Mouse (Mus musculus) CH12.LX (cell line): ENCODE measurements at regions not wholly inside any gene's neighbourhood (a gene's known extent, or its start where the extent isn't known, plus 50 kb on each side); places are given as distances from the start of the nearest gene placed in this dataset.

Source experiments
- DNase-seq: peaks from one replicate; pipeline ENCODE4 v3.0.0-alpha.2; 2013; ENCODE audit errors: extremely low read depth
- H3K27ac ChIP-seq: 2 replicates; pipeline ENCODE4 v1.5.1; 2012; ENCODE audit warnings: low read depth, mild to moderate bottlenecking, control low read depth, moderate library complexity; ENCODE audit not compliant: insufficient read depth
- H3K27me3 ChIP-seq: replicated peaks from 2 replicates; pipeline ENCODE3; 2012; ENCODE audit warnings: inconsistent platforms
- H3K36me3 ChIP-seq, 2 experiments: replicated peaks in 1 of 2; 2 replicates each; pipeline versions ENCODE3 to v1.6.1; 2012; ENCODE audit warnings: inconsistent platforms in 1 of 2, low read length in 1 of 2, mild to moderate bottlenecking in 1 of 2, mixed read lengths in 1 of 2, moderate library complexity in 1 of 2; ENCODE audit not compliant: control insufficient read depth in 1 of 2, insufficient read depth in 1 of 2
- H3K4me1 ChIP-seq, 2 experiments: 2 replicates each; pipeline ENCODE4 v1.6.1; 2012; ENCODE audit warnings: inconsistent platforms in 1 of 2, moderate library complexity in 1 of 2; ENCODE audit not compliant: insufficient read depth in 2 of 2, control insufficient read depth in 1 of 2
- H3K4me2 ChIP-seq: 2 replicates; pipeline ENCODE4 v1.6.1; 2012; ENCODE audit warnings: low read depth, mild to moderate bottlenecking, control low read depth; ENCODE audit not compliant: poor library complexity, insufficient read depth, severe bottlenecking
- H3K4me3 ChIP-seq, 3 experiments: fragments of 150-350 bp in 1 of 3; sonication (generic) in 1 of 3; replicated peaks in 1 of 3; 2 replicates each; pipeline versions ENCODE3 to v1.5.1; 2011 to 2012; ENCODE audit warnings: low read depth in 2 of 3, low read length in 2 of 3, mild to moderate bottlenecking in 2 of 3, moderate library complexity in 2 of 3, control low read depth in 1 of 3, improper control_type of control experiment in 1 of 3, inconsistent platforms in 1 of 3, mixed read lengths in 1 of 3; ENCODE audit not compliant: poor library complexity in 1 of 3
- H3K79me2 ChIP-seq: replicated peaks from 2 replicates; pipeline ENCODE4 v1.6.1; 2012; ENCODE audit warnings: mild to moderate bottlenecking, moderate library complexity; ENCODE audit not compliant: control insufficient read depth, poor library complexity, insufficient read depth, severe bottlenecking; ENCODE audit errors: extremely low read depth
- H3K9ac ChIP-seq: 2 replicates; pipeline ENCODE4 v1.6.1; 2012; ENCODE audit warnings: low read depth, mild to moderate bottlenecking, control low read depth, moderate library complexity; ENCODE audit not compliant: insufficient read depth
- H3K9me3 ChIP-seq: replicated peaks from 2 replicates; pipeline ENCODE3; 2012; ENCODE audit warnings: low read length, inconsistent platforms, mixed read lengths
- BHLHE40 ChIP-seq: IDR thresholded peaks from 2 replicates; pipeline ENCODE4 v1.6.1; 2011; ENCODE audit warnings: mild to moderate bottlenecking, low read depth, low read length, improper control_type of control experiment
- CHD1 ChIP-seq: IDR thresholded peaks from 2 replicates; pipeline ENCODE4 v1.6.1; 2012; ENCODE audit warnings: low read depth, low read length, improper control_type of control experiment, inconsistent platforms
- CHD2 ChIP-seq: IDR thresholded peaks from 2 replicates; pipeline ENCODE4 v1.6.1; 2011; ENCODE audit warnings: low read length, improper control_type of control experiment
- CTCF ChIP-seq, 2 experiments: IDR thresholded peaks in 1 of 2; conservative IDR thresholded peaks in 1 of 2; 2 replicates each; pipeline ENCODE4 v1.5.1; 2011 to 2012; ENCODE audit warnings: low read depth in 2 of 2, low read length in 2 of 2, improper control_type of control experiment in 1 of 2, inconsistent platforms in 1 of 2, mild to moderate bottlenecking in 1 of 2, moderate library complexity in 1 of 2
- E2F4 ChIP-seq: IDR thresholded peaks from 2 replicates; pipeline ENCODE4 v1.6.1; 2011; ENCODE audit warnings: low read depth, low read length, improper control_type of control experiment; ENCODE audit not compliant: insufficient replicate concordance
- ETS1 ChIP-seq: conservative IDR thresholded peaks from 2 replicates; pipeline ENCODE4 v1.6.1; 2012; ENCODE audit warnings: low read depth, mild to moderate bottlenecking, inconsistent platforms, low read length, improper control_type of control experiment, moderate library complexity
- HCFC1 ChIP-seq: IDR thresholded peaks from 2 replicates; pipeline ENCODE4 v1.6.1; 2012; ENCODE audit warnings: low read depth, mild to moderate bottlenecking, inconsistent platforms, low read length, improper control_type of control experiment
- KAT2A ChIP-seq: IDR thresholded peaks from 2 replicates; pipeline ENCODE4 v1.6.1; 2012; ENCODE audit warnings: low read length, improper control_type of control experiment, inconsistent platforms; ENCODE audit not compliant: insufficient replicate concordance
- MAFK ChIP-seq: IDR thresholded peaks from 2 replicates; pipeline ENCODE4 v1.6.1; 2011; ENCODE audit warnings: low read length, improper control_type of control experiment; ENCODE audit not compliant: insufficient replicate concordance
- MAZ ChIP-seq: IDR thresholded peaks from 2 replicates; pipeline ENCODE4 v1.6.1; 2012; ENCODE audit warnings: low read depth, mild to moderate bottlenecking, inconsistent platforms, low read length, improper control_type of control experiment, moderate library complexity
- NELFE ChIP-seq: IDR thresholded peaks from 2 replicates; pipeline ENCODE4 v1.6.1; 2011; ENCODE audit warnings: low read depth, low read length, improper control_type of control experiment
- POLR2AphosphoS2 ChIP-seq: IDR thresholded peaks from 2 replicates; pipeline ENCODE4 v1.6.1; 2011; ENCODE audit warnings: low read depth, low read length, improper control_type of control experiment
- RAD21 ChIP-seq: IDR thresholded peaks from 2 replicates; pipeline ENCODE4 v1.6.1; 2011; ENCODE audit warnings: low read depth, mild to moderate bottlenecking, low read length, improper control_type of control experiment, moderate library complexity
- TBP ChIP-seq: conservative IDR thresholded peaks from 2 replicates; pipeline ENCODE4 v1.6.1; 2011; ENCODE audit warnings: low read depth, low read length, improper control_type of control experiment
- TCF12 ChIP-seq: IDR thresholded peaks from 2 replicates; pipeline ENCODE4 v1.6.1; 2014; ENCODE audit warnings: low read depth, mild to moderate bottlenecking, inconsistent platforms, low read length, improper control_type of control experiment
- USF1 ChIP-seq: IDR thresholded peaks from 2 replicates; pipeline ENCODE4 v1.6.1; 2014; ENCODE audit warnings: low read depth, mild to moderate bottlenecking, inconsistent platforms, low read length, improper control_type of control experiment
- USF2 ChIP-seq: conservative IDR thresholded peaks from 2 replicates; pipeline ENCODE4 v1.6.1; 2011; ENCODE audit warnings: low read depth, low read length, improper control_type of control experiment
- ZC3H11A ChIP-seq: IDR thresholded peaks from 2 replicates; pipeline ENCODE4 v1.6.1; 2012; ENCODE audit warnings: low read depth, mild to moderate bottlenecking, inconsistent platforms, low read length, improper control_type of control experiment
- ZKSCAN1 ChIP-seq: IDR thresholded peaks from 2 replicates; pipeline ENCODE4 v1.6.1; 2012; ENCODE audit warnings: low read depth, inconsistent platforms, low read length, improper control_type of control experiment, borderline replicate concordance
- dilution Hi-C: fragments of 300-500 bp; cut with MboI; formaldehyde crosslinking; loops from 2 replicates; pipeline ENCODE4 v1.14.3; 2020; ENCODE audit warnings: low sequenced_read_pairs; ENCODE audit not compliant: extremely low pct_unique_long_range_greater_than_20kb, extremely low pct_ligation_motif_present
- in situ Hi-C: fragments of 300-500 bp; cut with MboI; formaldehyde crosslinking; loops from 3 replicates; pipeline ENCODE4 v1.14.3; 2019; ENCODE audit warnings: low sequenced_read_pairs, low pct_ligation_motif_present, low pct_unique_long_range_greater_than_20kb, mixed read lengths

GRCm38 (mm10) chr2:38439191-38439590 is 72.3 kb upstream of the Nek6 start:
- Histone ChIP-seq H3K9ac (no peak overlapping the region), H3K79me2 (no peaks in the 10 kb centered on the region), H3K27me3 (no peaks in the 10 kb centered on the region), H3K4me1 (peaks cover 0 to 4% of the 10 kb centered on the region in 2 experiments; a peak in 1 of 4 replicates), H3K36me3 (no peaks in the 10 kb centered on the region), H3K4me2 (no peak overlapping the region), H3K4me3 (no peak overlapping the region), H3K27ac (no peak overlapping the region), H3K9me3 (no peaks in the 10 kb centered on the region)
- no peak for TF ChIP-seq CTCF (conservative IDR thresholded peaks at IDR 0.05 in 1 of 2, IDR thresholded peaks at IDR 0.05 in 1 of 2; ENCODE audit: low read depth in 2 of 2, low read length in 2 of 2)
- no peak for TF ChIP-seq KAT2A
- TF ChIP-seq CHD2, result no peak
- no peak for TF ChIP-seq USF1
- no peak for DNase-seq
- in situ Hi-C loops, result no loop called here
- dilution Hi-C loops, result no loop called here

- no peaks in the 10 kb centered on the region for H3K79me2 ChIP-seq
- no peaks in the 10 kb centered on the region for H3K36me3 ChIP-seq
- TF ChIP-seq TCF12 (no peak), ETS1 (no peak), E2F4 (no peak), RAD21 (no peak), CHD1 (no peak), MAZ (no peak), NELFE (no peak), BHLHE40 (no peak), TBP (no peak), KAT2A (no peak)
- no peaks in the 10 kb centered on the region for H3K27me3 ChIP-seq
- in situ Hi-C loops, result no loop called here
- peaks cover 0 to 4% of the 10 kb centered on the region in 2 experiments; a peak in 1 of 4 replicates for H3K4me1 ChIP-seq
- H3K4me2 ChIP-seq, result no peak overlapping the region; the same call in 1 of the 2 replicates
- dilution Hi-C loops, result no loop called here
- H3K27ac ChIP-seq, result no peak overlapping the region
- no peaks in the 10 kb centered on the region for H3K9me3 ChIP-seq
- no peak for DNase-seq
- H3K4me3 ChIP-seq, result no peak overlapping the region
- H3K9ac ChIP-seq, result no peak overlapping the region
Observed at GRCm38 (mm10) chr2:38439973-38440372, 71.5 kb upstream of the Nek6 start.

GRCm38 (mm10) chr2:38449092-38449491 is 62.4 kb upstream of the Nek6 start:
- no peak for TF ChIP-seq HCFC1
- TF ChIP-seq MAFK, result no peak
- no peak for TF ChIP-seq ZC3H11A
- no peak for TF ChIP-seq TCF12
- no peak for TF ChIP-seq POLR2AphosphoS2
- no peak for TF ChIP-seq USF2
- TF ChIP-seq ZKSCAN1, result no peak
- TF ChIP-seq RAD21, result no peak
- Histone ChIP-seq H3K27me3 (no peaks in the 10 kb centered on the region), H3K4me3 (no peak overlapping the region), H3K79me2 (no peaks in the 10 kb centered on the region), H3K4me1 (no peaks in the 10 kb centered on the region), H3K4me2 (no peak overlapping the region), H3K27ac (no peak overlapping the region), H3K9ac (no peak overlapping the region), H3K36me3 (no peaks in the 10 kb centered on the region), H3K9me3 (no peaks in the 10 kb centered on the region)
- dilution Hi-C loops, result no loop called here
- in situ Hi-C loops, result no loop called here
- no peak for DNase-seq
